Comparison of ENCODE assay signal across 13 mouse cellular contexts in genomic region chrX:47820566-47820965, GRCm38 (mm10).
DNase-seq lines count a peak whose midpoint lies in the region; ATAC-seq and TF ChIP-seq lines count a peak whose summit lies in the region.
"Had no signal": no experiment of that assay in that cellular context is flagged by ENCODE, and none has a peak within 500 bp of the region (broad histone marks: within the 10 kb centered on the region; RNA-seq: fewer than 3 reads in every experiment).

No protein-coding gene starts in this region.

- no peaks in the 10 kb centered on the region for H3K79me2 ChIP-seq in CH12.LX (replicated peaks; ENCODE audit: control insufficient read depth, extremely low read depth, insufficient read depth, poor library complexity, severe bottlenecking)

- dilution Hi-C loops in CH12.LX (cut with MboI; ENCODE audit: extremely low pct_ligation_motif_present, extremely low pct_unique_long_range_greater_than_20kb, low sequenced_read_pairs) = no loop called here

- H3K36me3 ChIP-seq in kidney, embryonic 16.5 days (ENCODE audit: insufficient read depth, low read length) = no peaks in the 10 kb centered on the region
- no peaks in the 10 kb centered on the region for H3K36me3 ChIP-seq in CH12.LX (replicated peaks in 1 of 2; ENCODE audit: control insufficient read depth in 1 of 2, insufficient read depth in 1 of 2, low read length in 1 of 2)
- H3K36me3 ChIP-seq: liver, embryonic 15.5 days; midbrain, embryonic 12.5 days had no signal

- peak in 1 of 2 experiments; percentile 60; a peak in 2 of 4 replicates for TF ChIP-seq CTCF in CH12.LX (conservative IDR thresholded peaks at IDR 0.05 in 1 of 2, IDR thresholded peaks at IDR 0.05 in 1 of 2; ENCODE audit: low read depth in 2 of 2, low read length in 2 of 2)
- TF ChIP-seq CTCF in brain, embryonic 14.5 days (IDR thresholded peaks at IDR 0.05; ENCODE audit: borderline replicate concordance, extremely low read depth, insufficient read depth, insufficient read length) = no peak

- TF ChIP-seq RAD21 in CH12.LX (IDR thresholded peaks at IDR 0.05; ENCODE audit: low read depth, low read length) = peak; percentile 64

- H3K4me2 ChIP-seq in kidney, embryonic 16.5 days (replicated peaks; ENCODE audit: low read depth, low read length) = no peak overlapping the region
- H3K4me2 ChIP-seq in CH12.LX (ENCODE audit: insufficient read depth, low read depth, poor library complexity, severe bottlenecking) = no peak overlapping the region
- H3K4me2 ChIP-seq: liver, embryonic 15.5 days; midbrain, embryonic 12.5 days had no signal

- no peak for TF ChIP-seq EP300 in CH12.LX (IDR thresholded peaks at IDR 0.05; ENCODE audit: low read length)

- no peak overlapping the region for H3K4me3 ChIP-seq in kidney, embryonic 16.5 days (ENCODE audit: low read length)
- H3K4me3 ChIP-seq in CH12.LX (replicated peaks in 1 of 3; ENCODE audit: low read depth in 2 of 3, low read length in 2 of 3, poor library complexity in 1 of 3) = no peak overlapping the region
- H3K4me3 ChIP-seq: liver, embryonic 15.5 days; midbrain, embryonic 12.5 days had no signal

- peak; percentile 30 for DNase-seq in embryo, embryonic 10.5 days (ENCODE audit: low spot score)
- DNase-seq in embryo, embryonic 10 days (ENCODE audit: low spot score) = no peak
- peak; percentile 0 for DNase-seq in kidney, adult 9 months
- peak; percentile 24 for DNase-seq in CH12.LX (ENCODE audit: extremely low read depth)
- DNase-seq in brain, embryonic 14.5 days (ENCODE audit: low read depth) = peak; percentile 53
- no peak for DNase-seq in right cerebral cortex, postnatal 4 days
- no peak for DNase-seq in B cell, adult 2 months
- DNase-seq: kidney, adult 11 months; layer of hippocampus, postnatal 36 days had no signal

- TF ChIP-seq POLR2A in CH12.LX (IDR thresholded peaks at IDR 0.05; ENCODE audit: low read depth, low read length) = no peak
- no peak for TF ChIP-seq POLR2A in brain, embryonic 14.5 days (IDR thresholded peaks at IDR 0.05; ENCODE audit: borderline replicate concordance, extremely low read depth, insufficient read depth, insufficient read length, poor library complexity, severe bottlenecking)

- H3K27ac ChIP-seq in kidney, embryonic 16.5 days (ENCODE audit: low read length) = no peak overlapping the region
- no peak overlapping the region for H3K27ac ChIP-seq in CH12.LX (ENCODE audit: insufficient read depth, low read depth)
- H3K27ac ChIP-seq: liver, embryonic 15.5 days; midbrain, embryonic 12.5 days had no signal

- no peaks in the 10 kb centered on the region for H3K9me3 ChIP-seq in kidney, embryonic 16.5 days (ENCODE audit: low read length)
- no peaks in the 10 kb centered on the region for H3K9me3 ChIP-seq in CH12.LX (replicated peaks; ENCODE audit: low read length)
- H3K9me3 ChIP-seq: liver, embryonic 15.5 days; midbrain, embryonic 12.5 days had no signal

- H3K27me3 ChIP-seq in kidney, embryonic 16.5 days (ENCODE audit: insufficient read depth, low read length) = no peaks in the 10 kb centered on the region
- H3K27me3 ChIP-seq in CH12.LX (replicated peaks) = no peaks in the 10 kb centered on the region
- H3K27me3 ChIP-seq: liver, embryonic 15.5 days; midbrain, embryonic 12.5 days had no signal

- no peak overlapping the region for H3K9ac ChIP-seq in kidney, embryonic 16.5 days (replicated peaks; ENCODE audit: low read length)
- H3K9ac ChIP-seq in CH12.LX (ENCODE audit: insufficient read depth, low read depth) = no peak overlapping the region
- H3K9ac ChIP-seq: liver, embryonic 15.5 days; midbrain, embryonic 12.5 days had no signal

- 77% methylated on average over 2 of the region's 2 CpGs for whole genome bisulfite sequencing in kidney, embryonic 16.5 days

- no peaks in the 10 kb centered on the region for H3K4me1 ChIP-seq in kidney, embryonic 16.5 days (ENCODE audit: insufficient read depth, low read length)
- no peaks in the 10 kb centered on the region for H3K4me1 ChIP-seq in CH12.LX (ENCODE audit: control insufficient read depth in 1 of 2, insufficient read depth in 2 of 2)
- H3K4me1 ChIP-seq: liver, embryonic 15.5 days; midbrain, embryonic 12.5 days had no signal

- in situ Hi-C loops in CH12.LX (cut with MboI; ENCODE audit: low pct_ligation_motif_present, low pct_unique_long_range_greater_than_20kb, low sequenced_read_pairs) = no loop called here

- ATAC-seq in kidney, embryonic 16.5 days (ENCODE audit: low FRiP score, low TSS enrichment) = no peak
- ATAC-seq: activated CD4-positive, CD25-positive, alpha-beta regulatory T cell, adult 4 months had no signal

TF ChIP-seq in CH12.LX, 34 proteins besides CTCF, POLR2A, EP300 and RAD21:
- TF ChIP-seq POLR2AphosphoS2 (IDR thresholded peaks at IDR 0.05; ENCODE audit: low read depth, low read length) = no peak
- TF ChIP-seq ZNF384 (IDR thresholded peaks at IDR 0.05; ENCODE audit: low read depth, low read length) = peak; percentile 97
- peak; percentile 33 for TF ChIP-seq SMC3 (IDR thresholded peaks at IDR 0.05; ENCODE audit: low read depth, low read length)
- no peak for TF ChIP-seq USF1 (IDR thresholded peaks at IDR 0.05; ENCODE audit: low read depth, low read length)
- no peak for TF ChIP-seq MAFK (IDR thresholded peaks at IDR 0.05; ENCODE audit: insufficient replicate concordance, low read length)
- no peak for TF ChIP-seq TCF12 (IDR thresholded peaks at IDR 0.05; ENCODE audit: low read depth, low read length)
- no peak for TF ChIP-seq ZMIZ1 (IDR thresholded peaks at IDR 0.05; ENCODE audit: low read depth, low read length)
- no peak for TF ChIP-seq ETS1 (conservative IDR thresholded peaks at IDR 0.05; ENCODE audit: low read depth, low read length)
- no peak for TF ChIP-seq MAX (IDR thresholded peaks at IDR 0.05; ENCODE audit: low read length)
- TF ChIP-seq CHD2 (IDR thresholded peaks at IDR 0.05; ENCODE audit: low read length) = no peak

Comparison
In these comparisons a context has a peak if more than half of its experiments do, and no peak if none do; other contexts are left out.
1. DNase-seq: peak in embryo, embryonic 10.5 days (single experiment), kidney, adult 9 months (single experiment), CH12.LX (single experiment) and brain, embryonic 14.5 days (single experiment); none in embryo, embryonic 10 days (single experiment), right cerebral cortex, postnatal 4 days (single experiment) and B cell, adult 2 months (0 of 2).